Mouse (Mus musculus): ENCODE measurements at regions not wholly inside any gene's neighbourhood (a gene's known extent, or its start where the extent isn't known, plus 50 kb on each side); places are given as distances from the start of the nearest gene placed in this dataset.
"Not testable (repeated sequence)": the region's sequence is repeated elsewhere in the genome, so short reads cannot be mapped to it uniquely, and the experiment has no call there.

GRCm38 (mm10) chr9:31653788-31654187, 189.5 kb upstream of the Tmem45b start:
- DNase-seq (ENCODE audit: low spot score), result no peak

- DNase-seq (ENCODE audit: low spot score), result no peak
Observed at GRCm38 (mm10) chr9:31650362-31651130, 186.3 kb upstream of the Tmem45b start.

- no peak for DNase-seq (ENCODE audit: low spot score)
Observed at GRCm38 (mm10) chr9:31649073-31649472, 184.8 kb upstream of the Tmem45b start.

- no peak for DNase-seq (ENCODE audit: low spot score)
Observed at GRCm38 (mm10) chr9:31648551-31648950, 184.3 kb upstream of the Tmem45b start.

- DNase-seq (ENCODE audit: low spot score), result no peak
Observed at GRCm38 (mm10) chr9:31645114-31645513, 180.9 kb upstream of the Tmem45b start.

- no peak for DNase-seq (ENCODE audit: low spot score)
Observed at GRCm38 (mm10) chr9:31644106-31644505, 179.8 kb upstream of the Tmem45b start.

GRCm38 (mm10) chr9:31642169-31642568, 177.9 kb upstream of the Tmem45b start:
- no peak for DNase-seq (ENCODE audit: low spot score)

GRCm38 (mm10) chr9:31628291-31628690, 164.0 kb upstream of the Tmem45b start:
- DNase-seq (ENCODE audit: low spot score), result no peak

GRCm38 (mm10) chr9:31621553-31621952, 157.3 kb upstream of the Tmem45b start:
- DNase-seq (ENCODE audit: low spot score), result not testable (repeated sequence)

GRCm38 (mm10) chr9:31619344-31619743, 155.1 kb upstream of the Tmem45b start:
- DNase-seq (ENCODE audit: low spot score), result no peak

GRCm38 (mm10) chr9:31614250-31614945, 150.1 kb upstream of the Tmem45b start:
- no peak for DNase-seq (ENCODE audit: low spot score)

- no peak for DNase-seq (ENCODE audit: low spot score)
Observed at GRCm38 (mm10) chr9:31611036-31611695, 146.9 kb upstream of the Tmem45b start.

GRCm38 (mm10) chr9:31610631-31611030, 146.4 kb upstream of the Tmem45b start:
- DNase-seq (ENCODE audit: low spot score), result no peak

GRCm38 (mm10) chr9:31610212-31610611, 145.9 kb upstream of the Tmem45b start:
- DNase-seq (ENCODE audit: low spot score), result no peak

GRCm38 (mm10) chr9:31609731-31610130, 145.5 kb upstream of the Tmem45b start:
- no peak for DNase-seq (ENCODE audit: low spot score)

GRCm38 (mm10) chr9:31608084-31608870, 144.0 kb upstream of the Tmem45b start:
- no peak for DNase-seq (ENCODE audit: low spot score)

- no peak for DNase-seq (ENCODE audit: low spot score)
Observed at GRCm38 (mm10) chr9:31606936-31607335, 142.7 kb upstream of the Tmem45b start.

GRCm38 (mm10) chr9:31604497-31605090, 140.3 kb upstream of the Tmem45b start:
- DNase-seq (ENCODE audit: low spot score), result no peak

GRCm38 (mm10) chr9:31602707-31603106, 138.4 kb upstream of the Tmem45b start:
- no peak for DNase-seq (ENCODE audit: low spot score)

GRCm38 (mm10) chr9:31595096-31595495, 130.8 kb upstream of the Tmem45b start:
- DNase-seq (ENCODE audit: low spot score), result no peak

GRCm38 (mm10) chr9:31587671-31588070, 123.4 kb upstream of the Tmem45b start:
- no peak for DNase-seq (ENCODE audit: low spot score)

- DNase-seq (ENCODE audit: low spot score), result no peak
Observed at GRCm38 (mm10) chr9:31583983-31584382, 119.7 kb upstream of the Tmem45b start.
